Mouse (Mus musculus): ENCODE results near the gene Ccdc12. TPM values are rescaled to one million over a fixed set of nuclear protein-coding genes. Genes with fewer than 3 reads are reported as not detected.

Ccdc12 gene
- 10 to 100 TPM; 79.8 to 88.6 TPM for total RNA-seq (2021)

GRCm38 (mm10) chr9:110656249-110657221 lies at the start of gene Ccdc12:
Gene Ccdc12 (plus strand): TSS chr9:110656503.
- DNase-seq: peak; percentile 94

DNA sequence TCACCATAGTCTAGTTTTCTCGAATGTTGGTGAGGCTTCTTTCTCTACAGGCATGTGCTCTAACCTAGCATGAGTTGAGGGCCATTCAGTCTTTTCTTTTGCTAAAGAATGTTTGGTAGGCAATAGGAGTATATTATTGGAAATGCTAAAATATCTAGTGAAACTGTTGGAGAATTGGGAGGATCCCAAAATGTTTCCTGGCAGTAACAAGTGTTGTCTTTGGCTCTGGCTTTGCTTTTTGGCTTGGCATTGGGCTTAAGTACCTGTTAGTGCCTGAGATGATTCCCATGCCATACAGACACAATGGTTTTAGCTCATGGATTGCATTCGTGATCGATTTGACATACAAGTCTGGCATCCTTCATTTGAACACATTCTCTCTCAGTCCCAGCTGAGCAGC lies 44.8 kb upstream of the Ccdc12 start:
- DNase-seq: no peak

DNA sequence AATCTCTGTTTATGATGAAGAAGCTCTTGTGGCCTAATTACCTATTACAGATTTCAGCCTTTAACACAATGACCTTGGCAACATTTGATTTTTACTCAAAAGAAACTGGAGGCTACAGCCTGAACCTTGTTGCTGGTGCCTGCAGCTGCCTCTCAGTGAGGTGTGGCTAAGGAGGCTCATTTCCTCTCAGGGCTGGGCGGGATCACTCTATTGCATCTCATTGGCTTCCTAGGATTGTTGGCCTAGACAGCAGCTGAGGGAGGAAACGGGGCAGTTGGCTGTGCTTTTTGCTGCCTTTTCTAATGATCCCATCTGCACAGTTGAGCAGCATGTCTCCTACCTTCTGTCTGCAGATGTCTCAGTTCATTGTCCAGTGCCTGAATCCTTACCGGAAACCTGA lies 39.2 kb upstream of the Ccdc12 start:
- DNase-seq: no peak

DNA sequence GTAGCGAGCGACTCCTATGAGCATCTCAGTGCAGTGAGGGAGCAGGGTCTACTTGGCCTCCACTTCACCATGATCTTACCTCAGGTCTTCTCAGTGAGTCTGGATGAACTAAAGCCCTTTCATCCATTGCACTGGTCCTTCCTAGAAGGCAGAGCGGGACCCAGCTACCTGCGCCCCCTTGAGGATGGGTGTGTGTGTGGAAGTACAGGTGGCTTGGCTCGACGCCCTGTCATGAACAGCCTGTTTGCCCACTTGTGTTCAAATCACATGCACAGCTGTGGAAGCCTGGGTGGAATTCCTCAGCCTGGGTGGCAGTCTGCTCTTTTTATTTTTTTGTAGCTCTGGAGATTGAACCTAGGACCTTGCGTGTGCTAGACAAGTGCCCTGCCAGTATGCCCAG lies 36.1 kb upstream of the Ccdc12 start:
- no peak for DNase-seq

GRCm38 (mm10) chr9:110620685-110621084 lies 35.6 kb upstream of the Ccdc12 start:
- DNase-seq: no peak

GRCm38 (mm10) chr9:110622621-110623219 lies 33.6 kb upstream of the Ccdc12 start:
- DNase-seq: no peak

- DNase-seq: no peak
These were observed 32.7 kb upstream of the Ccdc12 start for GRCm38 (mm10) chr9:110623416-110624195.

- DNase-seq: peak; percentile 91
These were observed 31.7 kb upstream of the Ccdc12 start, which contains the start of gene Nradd for GRCm38 (mm10) chr9:110624361-110625166. Gene Nradd (minus strand): TSS chr9:110624452.

DNA sequence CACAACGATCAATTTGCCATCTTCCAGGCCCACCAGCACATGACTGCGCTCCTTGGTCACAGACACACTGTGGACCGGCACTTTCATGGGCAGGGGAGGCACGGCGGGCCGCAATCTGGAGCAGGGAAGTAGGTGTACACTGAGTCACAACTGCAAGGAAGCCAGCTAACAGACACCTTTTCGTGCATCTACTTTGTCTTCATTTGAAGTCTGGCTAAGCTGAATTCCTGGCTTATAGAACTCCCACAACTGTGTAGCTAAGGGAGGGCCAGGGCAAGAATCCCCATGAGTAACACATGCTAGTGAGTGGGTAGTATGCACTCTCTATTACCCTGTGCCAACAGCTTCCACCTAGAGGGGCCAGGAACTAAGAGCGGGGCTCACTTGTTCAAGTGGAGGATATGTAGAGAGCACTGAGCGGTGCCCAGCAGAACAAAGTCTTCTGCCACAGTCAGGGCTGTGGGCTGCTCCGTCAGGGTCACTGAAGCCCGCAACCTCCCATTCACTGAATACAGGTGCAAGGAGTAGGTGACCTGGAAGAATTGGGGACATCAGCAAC lies 30.9 kb upstream of the Ccdc12 start:
- DNase-seq: no peak

DNA sequence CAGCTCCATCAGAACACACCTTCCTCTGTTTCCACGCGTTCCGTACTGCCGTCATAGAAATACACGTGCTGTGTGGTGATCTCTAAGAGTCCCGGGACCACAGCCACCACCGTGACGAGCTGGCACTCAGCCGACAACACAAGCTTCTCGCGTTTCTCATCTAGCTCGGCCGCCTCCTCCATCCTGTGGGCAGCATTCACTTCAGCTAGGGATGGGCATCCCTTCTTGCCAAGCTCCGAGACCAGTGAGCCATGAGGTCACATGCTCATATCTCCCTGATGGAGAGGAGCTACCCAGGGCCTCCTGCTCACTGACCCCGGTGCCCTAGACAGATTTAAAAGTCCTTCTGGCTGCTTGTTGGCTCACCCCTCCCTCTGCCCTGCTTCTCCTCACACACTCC lies 26.1 kb upstream of the Ccdc12 start:
- DNase-seq: no peak

DNA sequence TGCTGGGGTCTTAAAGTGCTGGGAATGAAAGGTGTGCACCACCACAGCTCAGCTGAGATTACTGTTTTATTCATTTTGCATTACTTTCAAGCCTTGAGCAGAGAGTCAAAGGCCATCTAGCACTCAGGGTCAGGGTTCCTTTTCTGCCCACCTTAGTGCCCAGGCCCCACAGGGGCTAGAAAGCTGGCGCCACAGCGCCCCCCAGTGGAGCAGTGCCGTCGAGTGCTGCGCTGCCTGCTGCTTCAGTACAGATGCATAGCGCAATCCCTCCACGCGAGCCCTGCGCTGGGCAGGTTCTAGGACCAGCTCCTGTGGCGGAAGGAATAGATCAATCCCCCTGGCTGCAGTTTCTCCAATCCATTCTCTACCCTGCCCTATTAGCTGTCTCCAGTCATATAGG lies 25.1 kb upstream of the Ccdc12 start:
- DNase-seq: peak; percentile 73

GRCm38 (mm10) chr9:110631651-110632275 lies 24.5 kb upstream of the Ccdc12 start:
- no peak for DNase-seq

GRCm38 (mm10) chr9:110632671-110633070 lies 23.6 kb upstream of the Ccdc12 start:
- DNase-seq: no peak

- DNase-seq: no peak
These were observed 22.4 kb upstream of the Ccdc12 start for GRCm38 (mm10) chr9:110633882-110634281.

DNA sequence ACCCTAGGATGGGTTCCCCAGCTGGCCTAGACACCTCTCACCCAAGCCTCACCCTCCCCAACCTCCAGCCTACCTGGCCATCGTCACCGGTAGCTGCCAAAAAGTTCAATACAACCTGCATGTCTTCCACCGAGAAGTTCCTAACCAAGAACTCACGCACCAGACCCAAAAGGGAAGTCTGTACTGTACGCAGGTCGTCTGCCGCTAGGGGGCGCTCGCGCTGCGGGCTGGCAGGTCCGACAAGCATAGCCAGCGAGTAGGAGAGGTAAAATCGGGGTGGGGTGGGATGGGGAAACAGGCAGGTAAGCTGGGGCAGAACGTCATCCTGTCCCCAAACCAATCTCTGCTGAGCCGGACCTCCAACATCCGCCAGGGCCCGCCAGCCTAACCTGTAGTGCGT lies 21.1 kb upstream of the Ccdc12 start:
- DNase-seq: peak; percentile 94

- no peak for DNase-seq
These were observed 17.7 kb upstream of the Ccdc12 start for GRCm38 (mm10) chr9:110638611-110639021.

GRCm38 (mm10) chr9:110641006-110641405 lies 15.3 kb upstream of the Ccdc12 start:
- DNase-seq: no peak

DNA sequence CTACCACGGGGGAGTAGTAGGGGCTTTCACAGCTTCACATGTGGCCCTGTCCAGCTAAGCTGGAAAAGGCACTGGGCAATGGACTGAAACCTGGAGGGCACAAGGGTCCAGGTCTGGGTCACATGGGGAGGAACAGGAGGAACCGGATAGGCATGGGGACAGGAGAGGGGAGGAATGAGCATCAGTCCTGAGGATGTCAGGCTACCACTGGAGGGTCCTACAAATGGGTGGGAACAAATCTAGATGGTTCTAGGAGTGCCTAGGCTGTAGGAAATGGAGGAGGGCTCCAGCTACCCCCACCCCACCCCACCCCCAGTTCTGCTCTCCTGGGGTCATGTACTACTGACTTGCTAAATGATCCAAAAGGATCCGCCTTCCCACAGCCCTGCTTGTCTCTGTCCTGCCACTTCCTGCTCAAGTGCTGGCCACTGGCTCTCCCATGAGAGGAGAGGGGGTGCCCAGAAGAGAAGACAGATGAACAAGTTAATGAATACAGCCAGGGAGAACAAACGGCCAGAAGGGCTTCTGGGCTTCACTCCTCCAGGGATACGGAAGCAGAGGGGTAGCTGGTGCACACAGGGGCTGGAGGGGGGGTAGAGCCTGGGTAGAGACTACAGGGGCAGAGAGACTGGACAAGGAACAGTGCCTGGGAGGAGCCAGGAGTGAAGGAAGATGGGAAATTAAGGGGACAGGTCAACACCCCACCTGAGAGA lies 13.3 kb upstream of the Ccdc12 start:
- DNase-seq: no peak

DNA sequence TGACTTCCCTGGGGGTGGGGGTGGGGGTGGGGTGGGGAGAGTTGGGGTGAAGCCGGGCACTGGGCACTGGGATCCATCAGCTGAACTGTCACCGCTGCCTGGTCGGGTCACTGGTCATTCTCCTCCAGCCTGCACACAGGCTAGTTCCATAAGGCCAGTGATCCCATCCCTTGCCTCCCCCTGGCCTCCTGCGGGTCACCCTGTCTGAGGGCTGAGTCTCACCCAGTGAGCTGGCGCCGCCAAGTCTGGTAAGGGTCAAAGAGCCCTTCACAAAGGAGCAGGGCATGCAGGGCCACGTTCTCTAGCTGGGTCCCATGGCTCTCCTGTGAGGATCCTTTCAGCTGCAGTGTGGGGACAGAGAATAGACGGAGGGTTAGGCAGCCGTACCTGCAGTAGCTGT lies 12.5 kb upstream of the Ccdc12 start:
- DNase-seq: no peak

DNA sequence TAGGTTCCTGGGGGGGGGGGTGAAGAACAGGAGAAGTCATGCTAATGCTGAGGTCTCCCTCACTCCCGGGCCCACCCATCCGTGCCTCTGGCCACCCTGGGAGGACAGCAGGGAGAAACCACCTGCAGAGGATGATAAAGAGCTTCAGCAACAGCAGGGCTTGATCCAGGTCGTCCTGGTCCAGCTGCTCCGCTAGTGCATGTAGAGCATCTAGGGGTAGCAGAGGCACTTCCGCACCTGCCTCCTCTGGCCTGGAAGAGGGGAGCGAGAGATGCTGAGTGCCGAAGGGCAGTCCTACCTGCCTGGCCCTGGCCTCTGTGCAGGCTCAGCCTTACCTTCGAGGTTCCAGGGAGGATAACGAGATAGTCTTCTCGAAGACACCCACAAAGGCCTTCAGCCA lies 12.0 kb upstream of the Ccdc12 start:
- DNase-seq: no peak

DNA sequence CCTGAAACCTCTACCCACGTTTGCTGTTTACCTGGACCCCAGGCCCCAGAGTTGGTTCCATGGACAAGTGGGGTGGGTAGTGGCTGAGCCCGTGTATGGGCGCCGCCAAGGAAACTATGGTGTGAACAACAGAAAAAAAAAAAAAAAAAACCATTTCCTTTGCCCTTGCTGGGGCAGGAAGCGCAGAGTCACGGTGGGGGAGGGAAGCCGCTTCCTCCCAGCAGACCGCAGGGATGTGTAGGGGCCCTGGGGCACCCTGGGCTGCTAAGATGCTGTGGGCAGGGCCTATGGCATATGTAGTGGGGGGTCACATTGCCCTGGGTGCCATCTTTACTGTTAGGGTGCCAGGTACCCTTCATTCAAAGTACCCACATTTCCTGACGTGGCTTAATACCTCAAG lies 11.1 kb upstream of the Ccdc12 start:
- DNase-seq: no peak

Data from heart, postnatal 4 days (tissue).